Mouse (Mus musculus) bone marrow macrophage, adult 2 months (primary cell): Measurements from ENCODE around the gene Hoxb1.

Source experiments
- CTCF ChIP-seq: IDR thresholded peaks from 2 replicates; pipeline ENCODE4 v1.5.1; 2012; ENCODE audit warnings: low read depth, mild to moderate bottlenecking, low read length, moderate library complexity
- POLR2A ChIP-seq: IDR thresholded peaks from 2 replicates; pipeline ENCODE4 v1.6.1; 2012; ENCODE audit warnings: mild to moderate bottlenecking, low read depth, low read length, borderline replicate concordance

- TF ChIP-seq POLR2A (no peak), CTCF (no peak)
Measured at GRCm38 (mm10) chr11:96399923-96400322, 34.4 kb downstream of the Hoxb1 start.
